Mouse (Mus musculus) adrenal gland, postnatal 4 days (tissue): ENCODE measurements around the gene Cpn1. TPM values are rescaled to one million over a fixed set of nuclear protein-coding genes. Genes with fewer than 3 reads are reported as not detected.

Experiments
- DNase-seq, 2 experiments: peaks; one replicate each; pipeline ENCODE4 v3.0.0; 2021 to 2022; ENCODE audit warnings: low spot score in 2 of 2, mixed read lengths in 2 of 2
- total RNA-seq, 2 experiments: library from RNA; stranded (reverse); gene quantifications; 2 replicates each; pipeline ENCODE4 v1.2.3; 2021

Cpn1 gene
- total RNA-seq, 2 experiments from 2014 or later = 15.0 to 17.9 TPM

DNA sequence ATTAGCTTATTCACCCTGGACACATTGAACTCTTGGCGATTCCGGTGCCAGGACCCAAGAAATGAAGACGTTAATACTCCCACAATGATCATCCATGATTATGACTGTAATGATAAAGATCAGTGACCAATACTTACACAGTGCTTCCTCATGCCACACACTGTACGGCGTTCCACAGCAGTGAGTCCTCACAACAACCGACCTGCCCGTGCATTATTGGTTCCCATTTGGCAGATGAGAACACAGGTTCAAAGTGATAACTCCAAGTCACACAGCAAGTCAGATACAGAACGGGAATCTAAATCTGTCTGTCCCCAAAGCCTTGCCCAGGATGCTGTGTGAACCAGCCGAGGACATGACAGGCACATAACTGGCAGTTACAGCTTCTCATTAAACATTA is 71.4 kb downstream of the Cpn1 start:
- DNase-seq = no peak

DNA sequence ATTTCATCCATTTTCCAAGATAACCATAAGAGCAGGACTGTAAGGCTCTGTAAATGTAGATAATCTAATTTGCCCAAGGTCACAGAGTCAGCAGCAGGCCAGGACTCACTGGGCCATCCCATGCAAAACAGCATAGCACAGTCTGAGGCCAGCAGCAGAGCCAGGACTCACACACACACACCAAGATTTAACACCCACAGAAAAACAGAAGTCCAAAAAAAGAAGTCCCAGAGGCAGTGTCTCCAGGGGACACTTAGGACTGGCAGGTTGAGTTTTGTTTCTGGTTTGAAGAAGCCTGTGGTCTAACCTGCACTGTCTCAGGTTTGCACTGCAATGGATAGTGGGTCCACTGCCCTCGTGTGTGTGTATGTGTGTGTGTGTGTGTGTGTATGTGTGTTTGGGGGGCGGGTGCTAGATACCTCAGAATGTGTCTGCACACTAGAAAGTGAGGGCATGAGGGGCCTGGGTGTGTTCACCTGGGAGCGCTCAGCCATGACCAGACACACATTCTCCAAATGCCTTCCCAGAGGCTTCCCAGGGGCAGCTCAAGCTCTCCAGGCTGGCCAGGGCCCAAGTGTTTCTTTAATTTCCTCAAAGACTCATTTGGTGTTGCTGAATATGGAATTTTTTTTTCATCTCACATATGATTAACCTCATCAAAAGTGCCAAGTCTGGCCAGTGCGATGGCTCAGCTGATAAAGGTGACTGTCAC is 73.4 kb downstream of the Cpn1 start:
- no peak for DNase-seq

DNA sequence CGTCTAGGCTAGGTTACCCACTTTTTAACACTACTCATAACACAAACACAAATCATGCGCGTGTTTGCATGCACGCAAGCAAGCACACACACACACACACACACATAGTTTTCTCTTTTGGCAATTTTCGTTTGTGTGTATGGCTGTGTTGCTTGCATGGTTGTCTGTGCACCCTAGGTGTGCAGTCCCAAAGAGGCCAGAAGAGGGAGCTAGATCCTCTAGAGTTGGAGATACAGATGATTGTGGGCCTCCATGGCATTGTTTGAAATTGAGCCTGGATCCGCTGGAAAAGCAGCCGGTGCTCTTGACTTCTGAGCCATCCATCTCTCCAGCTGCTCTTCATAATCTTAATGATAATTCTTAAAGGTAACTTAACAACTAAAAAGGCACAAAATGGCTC is 79.9 kb downstream of the Cpn1 start:
- no peak for DNase-seq

Other genes starting within 250 kb of the Cpn1 start
- 10 to 100 TPM; 14.1 to 15.3 TPM for gene Cutc, start 233.6 kb downstream of the Cpn1 start, total RNA-seq
- 10 to 100 TPM; 41.0 to 45.9 TPM for gene Cox15, start 233.6 kb downstream of the Cpn1 start, total RNA-seq
- gene Abcc2, start 204.4 kb downstream of the Cpn1 start, total RNA-seq = 1 to 10 TPM; 2.6 to 9.8 TPM
- 10 to 100 TPM; 22.6 to 23.1 TPM for gene Dnmbp, start 46.4 kb downstream of the Cpn1 start, total RNA-seq
- gene Cyp2c23, start 42.7 kb upstream of the Cpn1 start, total RNA-seq = 10 to 100 TPM in 1 of 2 experiments, under 1 TPM in 1; 0.90 to 16.8 TPM
- gene Erlin1, start 83.2 kb upstream of the Cpn1 start, total RNA-seq = 10 to 100 TPM; 19.8 to 21.2 TPM
- gene Chuk, start 120.9 kb upstream of the Cpn1 start, total RNA-seq = 10 to 100 TPM; 54.5 to 58.7 TPM
- gene Cwf19l1, start 149.3 kb upstream of the Cpn1 start, total RNA-seq = 10 to 100 TPM; 33.9 to 34.4 TPM
- gene Bloc1s2, start 159.9 kb upstream of the Cpn1 start, total RNA-seq = 10 to 100 TPM; 44.9 to 50.0 TPM
- gene Pkd2l1, start 205.9 kb upstream of the Cpn1 start, total RNA-seq = under 1 TPM in 1 of 2 experiments, not detected in 1; 0.08 TPM
- gene Scd3, start 216.7 kb upstream of the Cpn1 start, total RNA-seq = under 1 TPM; 0.17 to 0.68 TPM